Mouse (Mus musculus): ENCODE results near the gene Pih1d1.

DNA sequence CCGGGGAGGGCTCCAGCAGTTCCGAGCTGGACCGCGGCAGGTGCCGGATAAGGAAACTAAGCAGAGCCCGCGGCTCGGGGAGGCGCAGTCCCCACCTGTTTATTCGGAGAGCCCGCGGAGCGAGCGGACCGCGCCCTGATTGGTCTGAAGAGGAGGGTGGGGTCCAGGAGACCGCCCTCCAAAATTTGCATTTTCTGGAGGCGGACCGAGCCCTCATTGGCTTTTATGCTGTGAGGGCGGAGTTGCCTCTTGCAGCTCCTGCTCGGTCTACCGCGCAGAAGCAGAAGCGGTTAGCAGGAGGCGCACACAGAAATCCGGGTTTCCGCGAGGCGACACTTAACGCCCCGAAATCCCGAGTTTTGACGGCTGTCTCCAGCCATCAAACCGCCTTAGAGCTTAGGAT is 28.1 kb downstream of the Pih1d1 start:
- TF ChIP-seq POLR2A (IDR thresholded peaks at IDR 0.05; ENCODE audit: borderline replicate concordance, low read depth, low read length) (no peak), CTCF (IDR thresholded peaks at IDR 0.05; ENCODE audit: low read depth, low read length) (no peak)

All from bone marrow macrophage, adult 2 months (primary cell).